Mouse (Mus musculus): ENCODE results near the gene Zfp825. TPM values are rescaled to one million over a fixed set of nuclear protein-coding genes. Genes with fewer than 3 reads are reported as not detected.
"Not testable (repeated sequence)": the region's sequence is repeated elsewhere in the genome, so short reads cannot be mapped to it uniquely, and the experiment has no call there.

Zfp825 gene
- 10 to 100 TPM; 10.9 to 14.6 (median 13.9) TPM for total RNA-seq (2022)

GRCm38 (mm10) chr13:74493911-74494679, at the start of gene Zfp825:
Zfp825 (minus strand) TSS chr13:74493992.
- DNase-seq = peak; percentile 76

- DNase-seq = not testable (repeated sequence)
These were observed 41.6 kb upstream of the Zfp825 start for GRCm38 (mm10) chr13:74535418-74535817.

- peak; percentile 48 for DNase-seq
These were observed 41.1 kb upstream of the Zfp825 start for GRCm38 (mm10) chr13:74534864-74535263.

- DNase-seq = peak; percentile 80
These were observed 40.3 kb upstream of the Zfp825 start for GRCm38 (mm10) chr13:74534096-74534495.

GRCm38 (mm10) chr13:74531251-74531650, 37.5 kb upstream of the Zfp825 start:
- not testable (repeated sequence) for DNase-seq

GRCm38 (mm10) chr13:74529372-74529715, 35.6 kb upstream of the Zfp825 start:
- DNase-seq = not testable (repeated sequence)

GRCm38 (mm10) chr13:74528519-74529371, 35.0 kb upstream of the Zfp825 start:
- not testable (repeated sequence) for DNase-seq

- DNase-seq = peak; percentile 87
These were observed 28.9 kb upstream of the Zfp825 start for GRCm38 (mm10) chr13:74522481-74523237.

- DNase-seq = not testable (repeated sequence)
These were observed 28.3 kb upstream of the Zfp825 start for GRCm38 (mm10) chr13:74522141-74522480.

- DNase-seq = not testable (repeated sequence)
These were observed 14.2 kb upstream of the Zfp825 start for GRCm38 (mm10) chr13:74507981-74508380.

GRCm38 (mm10) chr13:74502851-74503250, 9.1 kb upstream of the Zfp825 start:
- not testable (repeated sequence) for DNase-seq

- not testable (repeated sequence) for DNase-seq
These were observed 5.9 kb upstream of the Zfp825 start for GRCm38 (mm10) chr13:74499696-74500095.

- DNase-seq = not testable (repeated sequence)
These were observed 9.5 kb downstream of the Zfp825 start for GRCm38 (mm10) chr13:74484326-74484725.

- DNase-seq = not testable (repeated sequence)
These were observed 22.3 kb downstream of the Zfp825 start for GRCm38 (mm10) chr13:74471468-74471867.

GRCm38 (mm10) chr13:74462699-74463385, 30.9 kb downstream of the Zfp825 start:
- peak; percentile 76 for DNase-seq

- not testable (repeated sequence) for DNase-seq
These were observed 31.5 kb downstream of the Zfp825 start for GRCm38 (mm10) chr13:74462318-74462698.

GRCm38 (mm10) chr13:74439895-74440294, 53.9 kb downstream of the Zfp825 start:
- DNase-seq = no peak

Other genes starting within 250 kb of the Zfp825 start
- gene Ahrr, start 201.7 kb downstream of the Zfp825 start, total RNA-seq (2022) = 1 to 10 TPM; 1.5 to 4.3 (median 2.9) TPM
- gene Pdcd6, start 176.4 kb downstream of the Zfp825 start, total RNA-seq (2022) = 100 to 1,000 TPM; 143 to 193 (median 171) TPM
- 100 to 1,000 TPM; 447 to 687 (median 569) TPM for gene Sdha, start 143.7 kb downstream of the Zfp825 start, total RNA-seq (2022)
- gene Ccdc127, start 143.7 kb downstream of the Zfp825 start, total RNA-seq (2022) = 10 to 100 TPM; 52.9 to 66.9 (median 58.7) TPM
- gene Lrrc14b, start 130.0 kb downstream of the Zfp825 start, total RNA-seq (2022) = 1 to 10 TPM in 2 of 4 experiments, under 1 TPM in 2; 0.66 to 1.2 (median 1.1) TPM
- 1 to 10 TPM; 3.7 to 5.4 (median 4.7) TPM for gene Zfp72, start 103.2 kb downstream of the Zfp825 start, total RNA-seq (2022)
- 1,000 to 10,000 TPM; 1,128 to 1,257 (median 1,206) TPM for gene Ftl1-ps1, start 94.3 kb downstream of the Zfp825 start, total RNA-seq (2022)
- gene Erap1, start 145.6 kb upstream of the Zfp825 start, total RNA-seq (2022) = 10 to 100 TPM; 57.3 to 83.6 (median 70.5) TPM